Mouse (Mus musculus): ENCODE measurements around the gene Ctnna2.

The Ctnna2 gene

DNA sequence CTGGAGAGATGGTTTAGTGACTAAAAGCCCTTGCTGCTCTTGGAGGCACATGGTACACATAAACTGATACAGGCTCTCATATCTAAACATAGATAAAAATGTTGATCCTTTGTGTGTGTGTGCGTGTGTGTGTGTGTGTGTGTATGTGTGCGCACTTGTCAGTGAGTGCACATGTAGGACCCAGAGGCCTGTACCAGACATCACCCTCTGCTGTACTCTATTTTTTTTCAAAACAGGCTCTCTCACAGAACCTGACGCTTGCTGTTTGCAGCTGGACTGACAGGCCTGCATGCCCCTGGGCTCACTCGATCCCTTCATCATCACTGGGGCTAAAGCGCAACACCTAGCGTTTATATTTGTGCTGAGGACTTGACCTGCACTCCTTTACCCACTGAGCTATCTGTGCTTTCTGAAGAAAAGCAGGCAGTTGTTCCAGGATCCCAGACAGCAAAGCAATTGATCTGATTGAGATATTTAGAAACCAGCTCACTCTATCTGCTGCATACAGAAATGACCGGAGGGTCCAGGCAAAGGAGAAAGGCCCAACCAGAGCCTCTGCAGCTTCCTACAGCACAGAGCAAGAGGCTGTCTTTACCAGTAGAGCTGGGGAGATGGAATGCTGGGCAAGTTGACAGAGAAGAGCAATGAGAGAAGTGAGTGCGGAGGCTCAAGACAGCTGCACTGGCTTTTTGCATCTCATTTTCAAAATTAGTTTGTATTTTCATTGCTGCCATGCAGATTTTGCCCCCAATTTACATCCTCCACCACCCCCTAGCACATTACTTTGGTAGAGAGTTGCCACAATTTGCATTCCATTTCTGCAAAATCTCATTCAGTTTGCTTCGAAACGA, 870.2 kb downstream of the Ctnna2 start:
- no peak for DNase-seq

- DNase-seq: no peak
Observed at GRCm38 (mm10) chr6:77101047-77101446, 878.5 kb downstream of the Ctnna2 start.

- no peak for DNase-seq
Observed at GRCm38 (mm10) chr6:77098540-77098939, 881.0 kb downstream of the Ctnna2 start.

DNA sequence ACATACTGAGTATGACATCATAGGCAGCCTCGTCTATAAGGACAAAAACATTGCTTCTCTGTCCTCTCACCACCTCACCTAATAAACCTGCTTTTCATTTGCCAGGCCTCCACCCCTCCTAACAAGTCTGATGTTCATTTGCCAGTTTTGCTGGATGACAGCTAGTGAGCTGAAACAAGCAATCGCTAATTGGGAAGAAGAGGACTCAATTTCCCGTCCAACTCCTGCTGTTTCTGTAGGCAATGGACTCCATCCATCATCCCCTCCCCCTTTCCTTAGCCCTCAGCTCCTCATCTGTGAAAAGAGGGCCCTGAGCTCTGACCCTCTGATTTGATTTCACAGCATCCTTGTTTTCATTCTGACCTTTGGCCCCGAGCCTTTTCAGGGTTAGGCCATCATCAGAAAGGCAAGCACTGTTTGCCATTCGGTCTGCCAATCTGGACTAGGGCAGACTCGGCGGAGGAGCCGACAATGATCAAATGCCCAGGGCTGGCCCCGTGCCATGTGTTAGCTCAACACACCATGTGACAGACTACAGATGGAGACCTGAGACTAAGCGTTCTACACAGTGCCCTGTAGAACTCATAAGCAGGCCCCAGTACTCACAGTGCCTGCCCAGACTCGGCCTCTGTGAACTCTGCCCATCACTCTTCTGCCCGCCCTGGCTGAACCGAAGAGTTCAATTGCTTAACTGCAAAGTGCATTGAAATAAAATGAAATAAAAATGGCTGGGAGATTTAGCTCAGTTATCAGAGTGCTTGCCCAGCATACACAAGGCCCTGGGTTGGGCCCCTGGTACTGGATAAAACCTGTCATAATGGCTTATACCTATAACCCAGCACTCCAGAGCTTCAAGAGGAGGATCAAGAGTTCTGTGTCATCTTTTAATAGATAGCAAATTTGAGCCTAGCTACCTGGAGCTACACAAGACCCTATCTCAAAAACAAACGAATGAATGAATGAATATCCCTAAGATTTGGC, 903.8 kb downstream of the Ctnna2 start:
- DNase-seq: no peak

DNA sequence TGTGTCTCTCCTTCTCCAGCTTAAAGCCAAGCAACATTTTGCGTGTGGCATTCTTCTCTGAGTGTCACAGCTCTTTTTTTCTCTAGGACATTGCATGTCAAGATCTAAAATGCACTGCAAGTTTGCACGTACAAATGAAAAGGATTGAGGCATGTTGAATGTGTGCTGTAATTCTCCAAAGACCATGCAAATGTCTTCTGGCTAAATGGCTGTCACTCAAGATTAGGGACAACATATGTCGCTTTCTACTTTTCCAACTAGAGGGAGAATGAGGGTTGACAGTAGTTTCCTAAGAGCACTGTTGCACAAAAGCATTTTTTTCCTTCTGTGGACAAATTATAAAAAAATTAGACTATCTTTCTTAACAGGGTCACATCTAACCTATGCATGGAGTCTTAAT, 909.9 kb downstream of the Ctnna2 start:
- no peak for DNase-seq

- no peak for DNase-seq
Observed at GRCm38 (mm10) chr6:77050690-77051089, 928.8 kb downstream of the Ctnna2 start.

- no peak for DNase-seq
Observed at GRCm38 (mm10) chr6:77050193-77050592, 929.3 kb downstream of the Ctnna2 start.

DNA sequence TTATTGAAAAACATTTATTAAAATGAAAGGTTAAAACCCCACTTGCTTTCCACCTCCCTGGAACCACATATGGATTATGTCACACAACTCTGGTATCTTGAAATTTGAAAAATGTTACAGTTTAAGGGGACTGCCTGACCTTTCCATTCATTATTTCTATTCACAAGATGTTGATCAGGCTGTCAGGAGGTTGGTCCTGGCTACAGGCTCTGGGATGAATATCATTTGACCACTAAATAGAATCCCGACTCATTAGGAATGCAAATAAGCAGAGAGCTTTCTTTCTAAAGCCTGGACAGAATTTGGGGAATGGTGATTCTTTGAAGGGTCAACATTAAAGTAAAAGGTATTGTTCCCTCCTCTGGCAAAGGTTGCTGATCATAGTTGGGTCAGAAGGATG, 931.9 kb downstream of the Ctnna2 start:
- DNase-seq: no peak

- DNase-seq: no peak
Observed at GRCm38 (mm10) chr6:77025066-77025465, 954.4 kb downstream of the Ctnna2 start.

- no peak for DNase-seq
Observed at GRCm38 (mm10) chr6:77013194-77013593, 966.3 kb downstream of the Ctnna2 start.

DNA sequence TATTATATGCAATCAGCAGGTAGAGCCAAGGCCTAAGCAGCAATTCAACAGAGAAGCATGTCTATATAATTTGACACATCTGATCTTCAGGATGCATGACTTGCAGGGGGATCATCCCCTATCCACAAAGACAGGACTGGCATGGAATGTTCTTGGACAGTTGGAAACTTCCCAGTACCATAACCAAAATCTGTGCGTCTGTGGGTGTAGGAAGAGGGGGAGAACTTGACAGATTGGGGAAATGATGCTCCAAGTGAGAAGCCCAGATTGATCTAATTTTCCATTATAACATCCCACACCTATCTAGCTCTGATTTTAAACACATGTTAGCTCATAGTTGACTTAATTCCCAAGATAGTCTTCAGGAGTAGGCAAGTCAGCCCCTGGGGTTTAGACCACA, 968.5 kb downstream of the Ctnna2 start:
- DNase-seq: no peak

DNA sequence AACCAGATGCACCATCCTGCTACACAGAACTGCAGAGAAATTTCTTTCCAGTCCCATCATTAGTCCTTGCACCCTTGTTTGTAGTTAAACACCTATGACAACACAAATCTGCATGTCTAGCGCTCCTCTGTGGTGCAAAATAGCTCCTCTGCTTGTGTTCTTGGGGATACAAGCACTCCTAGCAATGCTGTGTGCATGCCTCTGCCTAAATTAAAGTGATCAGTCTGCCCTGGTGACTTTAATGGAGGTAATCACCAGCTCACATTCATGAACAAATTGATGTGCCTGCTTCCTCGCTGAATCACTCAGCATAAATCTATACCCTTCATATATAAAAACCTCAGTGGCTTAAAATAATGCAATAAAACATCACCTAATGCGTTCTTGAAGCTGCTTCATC, 987.4 kb downstream of the Ctnna2 start:
- DNase-seq: no peak

GRCm38 (mm10) chr6:76984773-76985172, 994.7 kb downstream of the Ctnna2 start:
- no peak for DNase-seq

- DNase-seq: no peak
Observed at GRCm38 (mm10) chr6:76981651-76982050, 997.8 kb downstream of the Ctnna2 start.

- DNase-seq: no peak
Observed at GRCm38 (mm10) chr6:76979247-76979850, 1000.1 kb downstream of the Ctnna2 start.

GRCm38 (mm10) chr6:76977817-76978216, 1001.7 kb downstream of the Ctnna2 start:
- no peak for DNase-seq

DNA sequence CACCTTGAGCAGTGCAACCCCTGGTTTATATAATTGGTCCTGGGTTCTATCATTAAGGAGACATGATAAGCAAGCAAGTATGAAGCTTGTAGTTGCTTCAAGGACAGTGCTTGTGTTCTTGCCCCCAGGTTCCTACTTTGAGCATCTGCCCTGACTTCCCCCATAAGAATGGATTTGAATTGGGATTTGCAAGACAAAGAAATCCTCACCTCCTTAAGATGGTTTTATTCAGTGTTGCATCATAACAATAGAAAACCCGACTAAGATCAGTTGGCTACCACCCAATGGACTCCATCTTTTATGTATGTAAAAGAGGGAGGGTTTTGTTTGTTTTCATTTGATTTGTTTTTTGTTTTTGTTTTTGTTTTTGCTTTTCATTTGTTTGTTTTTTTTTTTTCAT, 1005.2 kb downstream of the Ctnna2 start:
- DNase-seq: no peak

- no peak for DNase-seq
Observed at GRCm38 (mm10) chr6:76964998-76965432, 1014.5 kb downstream of the Ctnna2 start.

GRCm38 (mm10) chr6:76908086-76908485, 1071.4 kb downstream of the Ctnna2 start:
- no peak for DNase-seq

DNA sequence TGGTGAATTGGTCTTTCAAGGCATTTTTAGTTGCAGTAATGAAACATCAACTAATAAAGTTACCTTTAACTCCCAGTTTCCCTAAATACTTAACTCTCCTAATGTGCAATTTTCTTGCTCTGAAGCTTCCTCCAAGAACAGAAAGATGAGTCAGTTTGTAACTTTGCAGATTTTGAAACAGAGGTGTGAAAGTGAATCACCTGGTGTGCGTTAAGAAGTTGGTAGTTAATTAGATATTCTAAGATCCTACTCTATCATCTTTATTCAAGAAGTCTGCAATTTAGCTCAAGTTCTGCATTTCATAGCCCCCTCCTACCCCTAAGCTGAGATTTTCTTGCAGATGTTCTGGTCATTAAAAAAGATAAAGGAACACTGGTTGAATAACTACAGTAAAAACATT, 1082.3 kb downstream of the Ctnna2 start:
- no peak for DNase-seq
